Mouse (Mus musculus) heart, embryonic 11.5 days (tissue): ENCODE data around the gene Osbp2. TPM values are rescaled to one million over a fixed set of nuclear protein-coding genes. Genes with fewer than 3 reads are reported as not detected.

Experiments
- ATAC-seq: fragments of 200-750 bp; cut with Nextera tagmentation; replicated peaks from 2 replicates; pipeline ENCODE4 v1.8.0; 2017; ENCODE audit warnings: moderate library complexity; ENCODE audit not compliant: insufficient number of reproducible peaks, low FRiP score, low TSS enrichment
- H3K27ac ChIP-seq: fragments of 300-500 bp; sonication (generic); 2 replicates; pipeline ENCODE4 v1.5.1; 2014; ENCODE audit warnings: mild to moderate bottlenecking, low read depth, low read length
- H3K27me3 ChIP-seq: fragments of 300-500 bp; sonication (generic); 2 replicates; pipeline ENCODE4 v1.6.1; 2014; ENCODE audit warnings: mild to moderate bottlenecking, low read length, mixed read lengths; ENCODE audit not compliant: control insufficient read depth, insufficient read depth
- H3K36me3 ChIP-seq: fragments of 300-500 bp; sonication (generic); 2 replicates; pipeline ENCODE4 v1.6.1; 2014; ENCODE audit warnings: mild to moderate bottlenecking, low read length, moderate library complexity, mixed read lengths; ENCODE audit not compliant: control insufficient read depth, insufficient read depth
- H3K4me1 ChIP-seq: fragments of 300-500 bp; sonication (generic); 2 replicates; pipeline ENCODE4 v1.6.1; 2014; ENCODE audit warnings: low read length; ENCODE audit not compliant: control insufficient read depth, insufficient read depth
- H3K4me2 ChIP-seq: fragments of 300-500 bp; sonication (generic); 2 replicates; pipeline ENCODE4 v1.6.1; 2014; ENCODE audit warnings: mild to moderate bottlenecking, moderate library complexity
- H3K4me3 ChIP-seq: fragments of 300-500 bp; sonication (generic); 2 replicates; pipeline ENCODE4 v1.5.1; 2014; ENCODE audit warnings: low read depth, low read length
- H3K9ac ChIP-seq: fragments of 300-500 bp; sonication (generic); 2 replicates; pipeline ENCODE4 v1.6.1; 2014; ENCODE audit warnings: mild to moderate bottlenecking, low read depth, low read length, moderate library complexity
- H3K9me3 ChIP-seq: fragments of 300-500 bp; sonication (generic); replicated peaks from 2 replicates; pipeline ENCODE4 v1.6.1; 2016; ENCODE audit warnings: low read length; ENCODE audit not compliant: control insufficient read depth
- WGBS: fragments of 180-500 bp; shearing (Covaris S2); extraction: QIAGEN DNeasy Blood & Tissue Kit; methylation state at CpG from one replicate; pipeline ENCODE4 v1.1.7; 2014; ENCODE audit not compliant: insufficient replicate concordance; 5-methylcytosine and 5-hydroxymethylcytosine counted together
- polyA plus RNA-seq: library from polyadenylated mRNA; unstranded; fragments of >200 nt; fragmentation: Nextera tagmentation; extraction: Ambion mirVana; gene quantifications from 2 replicates; pipeline ENCODE4 v1.2.1, GENCODE M21; 2014

Gene Osbp2
- polyA plus RNA-seq, 1 experiment from 2014 or later, result 0.13 TPM

DNA sequence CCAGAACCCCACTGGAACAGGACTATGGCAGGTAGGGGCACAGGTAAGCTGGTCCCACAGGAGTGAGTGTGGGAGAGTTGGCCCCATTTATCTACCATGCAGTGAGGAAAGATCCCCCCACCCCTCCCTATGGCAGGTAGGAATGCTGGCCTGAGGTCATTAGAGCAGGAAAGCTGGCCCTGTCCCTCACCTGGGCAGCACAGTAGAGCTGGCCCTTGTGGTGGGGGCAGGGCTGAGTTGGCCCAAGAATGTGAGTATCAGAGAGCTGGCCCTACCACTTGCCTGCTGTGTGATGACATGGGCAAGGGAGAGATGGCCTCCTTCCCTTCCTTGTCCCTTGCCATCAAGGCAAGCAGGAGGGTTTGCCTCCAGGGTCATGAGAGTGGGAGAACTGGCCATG is 73.0 kb downstream of the Osbp2 start:
- H3K9me3 ChIP-seq, result no peaks in the 10 kb centered on the region
- no peak for ATAC-seq
- peaks cover 2% of the 10 kb centered on the region; the same call in 1 of the 2 replicates for H3K27me3 ChIP-seq
- no peak overlapping the region for H3K4me3 ChIP-seq
- no peaks in the 10 kb centered on the region for H3K4me1 ChIP-seq
- no peak overlapping the region for H3K4me2 ChIP-seq
- no peak overlapping the region for H3K27ac ChIP-seq
- no peak overlapping the region for H3K9ac ChIP-seq
- H3K36me3 ChIP-seq, result no peaks in the 10 kb centered on the region

DNA sequence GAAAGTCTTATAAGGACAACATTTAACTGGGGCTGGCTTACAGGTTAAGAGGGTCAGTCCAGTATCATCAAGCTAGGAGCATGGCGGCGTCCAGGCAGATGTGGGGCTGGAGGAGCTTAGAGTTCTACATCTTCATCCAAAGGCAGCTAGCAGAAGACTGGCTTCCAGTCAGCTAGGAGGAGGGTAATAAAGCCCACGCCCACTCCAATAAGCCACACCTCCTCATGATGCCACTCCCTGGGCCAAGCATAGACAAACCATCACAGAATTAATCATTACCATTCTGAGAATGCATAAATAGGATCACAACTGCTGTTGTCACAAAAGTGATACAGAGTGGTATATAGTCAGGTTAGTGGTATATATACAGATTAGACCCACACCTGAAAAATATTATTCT is 73.8 kb downstream of the Osbp2 start:
- H3K9ac ChIP-seq, result no peak overlapping the region
- no peaks in the 10 kb centered on the region for H3K4me1 ChIP-seq
- no peaks in the 10 kb centered on the region for H3K36me3 ChIP-seq
- ATAC-seq, result no peak
- H3K27me3 ChIP-seq, result peaks cover 2% of the 10 kb centered on the region; the same call in 1 of the 2 replicates
- H3K9me3 ChIP-seq, result no peaks in the 10 kb centered on the region
- H3K4me2 ChIP-seq, result no peak overlapping the region
- WGBS, result 68% methylated on average over 3 of the region's 3 CpGs
- no peak overlapping the region for H3K27ac ChIP-seq
- no peak overlapping the region for H3K4me3 ChIP-seq

DNA sequence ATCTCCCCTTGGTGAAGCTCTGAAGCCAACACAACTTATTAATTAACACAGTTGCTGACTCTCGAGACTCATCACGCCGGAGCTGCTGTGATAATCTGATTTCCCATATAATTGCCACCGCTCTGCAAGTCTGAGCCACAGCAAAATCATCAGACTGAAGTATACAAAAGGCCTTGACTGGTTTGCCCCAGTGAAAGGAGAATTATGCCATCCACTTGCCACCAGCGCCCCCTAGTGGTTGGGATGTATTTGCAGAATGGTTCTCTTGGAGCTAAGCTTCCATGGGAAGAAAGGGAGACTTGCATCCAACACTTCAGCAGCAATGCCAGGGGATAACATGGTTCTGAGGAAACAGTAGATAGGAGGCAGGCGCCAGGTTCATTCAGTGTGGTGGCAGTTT is 77.1 kb downstream of the Osbp2 start:
- Histone ChIP-seq H3K36me3 (no peaks in the 10 kb centered on the region), H3K9me3 (no peaks in the 10 kb centered on the region), H3K4me2 (no peak overlapping the region), H3K4me1 (no peaks in the 10 kb centered on the region), H3K27me3 (peaks cover 2% of the 10 kb centered on the region; the same call in 1 of the 2 replicates), H3K4me3 (no peak overlapping the region), H3K9ac (no peak overlapping the region), H3K27ac (no peak overlapping the region)
- WGBS, result 26% methylated on average over 6 of the region's 6 CpGs
- ATAC-seq, result no peak

DNA sequence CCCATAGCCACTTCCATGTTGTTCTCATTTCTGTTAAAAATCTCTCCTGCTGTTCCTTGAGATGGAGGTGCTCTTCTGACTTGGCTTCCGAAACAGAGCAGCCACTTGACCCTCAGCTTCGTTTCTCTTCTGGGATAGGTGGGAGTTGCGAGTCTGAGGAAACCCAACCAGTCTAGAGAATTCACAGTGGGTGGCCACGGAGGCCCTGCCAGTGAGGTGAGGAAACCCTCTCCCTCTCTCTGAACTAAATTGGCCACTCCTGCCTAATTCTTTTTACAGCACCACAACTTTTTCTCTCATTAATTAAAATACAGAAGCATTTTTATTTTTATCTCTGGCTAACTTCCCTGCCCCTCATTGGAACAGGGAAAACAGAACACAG is 88.4 kb downstream of the Osbp2 start:
- H3K9ac ChIP-seq, result no peak overlapping the region
- 37% methylated on average over 4 of the region's 4 CpGs for whole genome bisulfite sequencing
- no peak overlapping the region for H3K4me3 ChIP-seq
- no peak for ATAC-seq
- H3K36me3 ChIP-seq, result no peaks in the 10 kb centered on the region
- H3K27me3 ChIP-seq, result peaks cover 48% of the 10 kb centered on the region
- no peaks in the 10 kb centered on the region for H3K9me3 ChIP-seq
- no peak overlapping the region for H3K4me2 ChIP-seq
- H3K4me1 ChIP-seq, result peaks cover 6% of the 10 kb centered on the region; the same call in 1 of the 2 replicates
- no peak overlapping the region for H3K27ac ChIP-seq

DNA sequence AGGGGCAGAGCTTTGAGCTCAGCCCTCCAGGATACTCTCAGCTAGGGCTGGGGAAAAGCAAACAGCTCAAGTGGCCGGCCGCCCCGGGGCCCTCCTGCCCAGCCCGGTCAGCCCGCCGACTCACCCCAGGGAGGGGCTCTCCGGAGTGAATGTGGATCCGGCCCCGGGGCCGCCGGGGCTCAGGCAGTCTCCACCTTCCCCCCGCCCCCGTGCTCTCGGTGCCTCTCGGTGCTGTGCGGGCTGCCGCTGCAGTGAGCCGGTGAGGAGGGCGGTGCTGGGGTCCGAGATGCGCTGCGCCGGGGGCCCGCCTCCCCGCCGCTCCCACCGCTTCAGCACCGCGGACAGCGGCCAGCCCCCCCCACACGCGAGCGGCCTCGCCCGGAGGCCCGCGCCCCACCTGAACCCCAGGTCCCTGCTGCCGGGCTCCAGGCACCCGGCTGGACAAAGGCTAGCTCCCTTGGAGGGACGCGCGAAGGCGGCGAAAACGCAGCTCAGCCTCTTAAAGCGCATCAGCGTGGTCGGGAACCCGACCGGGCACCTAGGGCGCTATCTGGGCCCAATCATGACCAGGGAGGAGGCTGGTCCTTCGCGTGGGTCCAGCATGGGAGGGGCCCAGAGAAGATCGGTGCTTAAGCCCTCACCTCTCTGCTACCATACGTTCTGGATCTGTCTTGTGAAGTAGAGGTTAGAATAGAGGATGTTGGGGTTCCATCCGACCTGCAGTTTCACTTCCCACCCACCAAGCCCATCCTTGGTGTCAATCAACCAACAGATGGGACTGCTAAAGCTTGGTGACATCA is 89.0 kb downstream of the Osbp2 start:
- H3K4me3 ChIP-seq, result peak overlapping the region; percentile 26
- H3K27me3 ChIP-seq, result peaks cover 48% of the 10 kb centered on the region
- H3K36me3 ChIP-seq, result no peaks in the 10 kb centered on the region
- no peaks in the 10 kb centered on the region for H3K9me3 ChIP-seq
- no peak overlapping the region for H3K9ac ChIP-seq
- peak overlapping the region; percentile 59 for H3K4me2 ChIP-seq
- no peak overlapping the region for H3K27ac ChIP-seq
- ATAC-seq, result no peak; the same call in 1 of the 2 replicates
- H3K4me1 ChIP-seq, result peaks cover 6% of the 10 kb centered on the region; the same call in 1 of the 2 replicates
- WGBS, result 2% methylated on average over 51 of the region's 56 CpGs

DNA sequence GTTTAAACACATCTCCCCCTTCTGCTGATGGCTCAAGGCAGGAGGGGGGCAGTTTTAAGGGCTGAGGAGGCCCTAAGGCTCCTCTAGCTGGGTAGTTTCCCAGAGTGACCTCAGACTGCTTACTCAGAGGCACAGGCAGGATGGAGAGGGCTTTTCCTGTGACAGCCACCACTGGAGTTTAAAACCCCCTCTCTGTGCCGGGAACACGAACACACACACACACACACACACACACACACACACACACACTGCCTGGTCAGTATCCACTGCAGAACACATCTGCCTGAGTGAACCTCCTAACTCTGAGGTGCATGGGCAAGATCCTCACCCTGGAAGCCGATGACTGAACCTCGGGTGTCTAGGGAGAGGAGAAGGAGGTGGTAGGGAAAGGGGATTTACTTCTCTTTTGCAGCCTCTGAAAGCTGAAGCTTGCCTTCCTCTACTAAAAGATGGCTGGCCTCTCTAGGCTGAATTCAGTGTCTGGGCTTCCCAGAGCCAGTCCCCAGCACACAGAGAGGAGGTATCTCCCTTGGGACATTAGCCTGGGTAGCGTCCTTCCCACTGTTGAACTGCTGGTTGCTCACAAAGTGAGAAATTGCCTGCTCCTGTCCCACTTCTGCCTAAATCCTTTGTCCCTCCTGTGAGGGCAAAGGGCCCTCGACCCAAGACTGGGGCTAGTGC is 89.8 kb downstream of the Osbp2 start:
- no peak overlapping the region for H3K27ac ChIP-seq
- H3K9ac ChIP-seq, result no peak overlapping the region
- WGBS, result 48% methylated on average over 6 of the region's 6 CpGs
- no peak for ATAC-seq
- no peaks in the 10 kb centered on the region for H3K36me3 ChIP-seq
- no peaks in the 10 kb centered on the region for H3K9me3 ChIP-seq
- peak overlapping the region; percentile 26 for H3K4me3 ChIP-seq
- H3K4me1 ChIP-seq, result peaks cover 6% of the 10 kb centered on the region; the same call in 1 of the 2 replicates
- H3K4me2 ChIP-seq, result peak overlapping the region; percentile 59
- peaks cover 48% of the 10 kb centered on the region for H3K27me3 ChIP-seq

DNA sequence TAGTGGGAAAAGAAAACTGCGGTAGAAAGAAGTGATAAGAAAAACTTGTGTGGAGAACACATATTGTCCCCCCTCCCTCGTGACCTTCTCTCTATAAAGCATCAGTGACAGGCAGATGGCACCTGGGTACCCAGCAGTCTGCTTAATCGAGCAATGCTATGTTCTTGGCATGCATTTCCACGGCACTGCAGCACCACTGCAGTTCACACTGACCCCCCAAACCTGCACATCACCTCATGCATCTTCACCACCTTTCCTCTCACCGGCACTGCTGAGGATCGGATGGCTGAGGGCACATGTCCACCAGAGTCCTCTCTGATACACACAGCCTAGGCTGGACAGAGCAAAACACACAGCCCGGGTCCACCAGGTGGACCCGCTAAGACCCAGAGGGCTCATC is 90.6 kb downstream of the Osbp2 start:
- no peak for ATAC-seq
- Histone ChIP-seq H3K4me2 (no peak overlapping the region), H3K27me3 (peaks cover 48% of the 10 kb centered on the region), H3K9ac (no peak overlapping the region), H3K9me3 (no peaks in the 10 kb centered on the region), H3K27ac (no peak overlapping the region), H3K36me3 (no peaks in the 10 kb centered on the region), H3K4me1 (peaks cover 6% of the 10 kb centered on the region; the same call in 1 of the 2 replicates), H3K4me3 (no peak overlapping the region)
- WGBS, result 79% methylated on average over 8 of the region's 8 CpGs

DNA sequence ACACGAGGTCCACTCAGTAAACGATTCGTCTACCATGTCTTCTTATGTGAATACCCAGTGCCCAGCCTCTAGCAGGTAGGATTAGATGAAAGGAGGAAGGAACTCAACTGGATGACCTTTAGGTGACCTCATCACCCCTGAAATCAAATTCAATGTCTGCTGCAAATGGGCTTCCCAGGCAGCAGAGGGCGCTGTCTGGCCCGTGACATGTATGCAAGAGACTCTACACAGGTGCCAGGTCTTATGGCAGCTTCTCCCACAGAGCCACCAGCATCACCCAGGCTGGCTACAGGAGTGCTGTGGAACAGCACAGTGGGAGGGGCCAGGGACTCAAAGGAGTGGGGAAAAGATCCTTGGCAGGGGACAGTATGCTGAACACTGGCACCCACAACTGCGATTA is 92.4 kb downstream of the Osbp2 start:
- peaks cover 44% of the 10 kb centered on the region for H3K27me3 ChIP-seq
- H3K4me3 ChIP-seq, result no peak overlapping the region
- H3K27ac ChIP-seq, result no peak overlapping the region
- ATAC-seq, result no peak
- WGBS, result 49% methylated on average over 6 of the region's 6 CpGs
- H3K9ac ChIP-seq, result no peak overlapping the region
- no peaks in the 10 kb centered on the region for H3K36me3 ChIP-seq
- H3K4me1 ChIP-seq, result peaks cover 6% of the 10 kb centered on the region; the same call in 1 of the 2 replicates
- no peaks in the 10 kb centered on the region for H3K9me3 ChIP-seq
- no peak overlapping the region for H3K4me2 ChIP-seq
